Mouse (Mus musculus): Measurements from ENCODE around the gene Bbx.

Gene Bbx

DNA sequence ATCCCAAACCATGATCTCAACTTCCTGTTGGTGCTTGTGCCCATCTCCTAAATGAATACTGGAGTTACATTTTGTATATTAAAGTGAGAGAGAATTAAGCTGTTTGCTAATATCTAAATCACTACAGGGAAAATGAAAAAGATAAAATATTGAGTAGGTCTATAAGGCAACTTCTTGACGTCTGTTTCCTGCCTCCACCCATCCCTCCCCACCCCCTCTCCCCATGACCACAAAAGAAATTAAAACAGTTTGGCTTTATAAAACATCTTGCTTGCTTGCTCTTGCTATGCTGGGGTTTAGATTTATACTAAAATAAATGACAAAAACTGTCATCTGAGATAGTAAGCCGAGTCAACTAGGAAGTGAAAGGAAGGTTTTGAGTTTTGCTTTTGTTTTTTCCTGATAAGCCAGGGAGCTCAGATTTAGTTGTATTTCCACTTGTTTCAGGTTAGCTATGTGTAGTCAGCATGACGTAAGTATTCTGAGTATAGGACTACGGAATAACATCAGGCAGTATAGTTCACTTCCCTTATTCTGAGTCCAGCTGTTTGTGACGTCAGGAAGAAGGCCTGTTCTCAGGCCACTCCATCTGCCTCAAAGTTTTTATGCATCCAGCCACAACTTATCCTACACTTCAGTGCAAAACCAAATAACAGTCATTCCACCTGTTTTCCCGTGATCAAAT is 36.1 kb downstream of the Bbx start:
- DNase-seq, result no peak

DNA sequence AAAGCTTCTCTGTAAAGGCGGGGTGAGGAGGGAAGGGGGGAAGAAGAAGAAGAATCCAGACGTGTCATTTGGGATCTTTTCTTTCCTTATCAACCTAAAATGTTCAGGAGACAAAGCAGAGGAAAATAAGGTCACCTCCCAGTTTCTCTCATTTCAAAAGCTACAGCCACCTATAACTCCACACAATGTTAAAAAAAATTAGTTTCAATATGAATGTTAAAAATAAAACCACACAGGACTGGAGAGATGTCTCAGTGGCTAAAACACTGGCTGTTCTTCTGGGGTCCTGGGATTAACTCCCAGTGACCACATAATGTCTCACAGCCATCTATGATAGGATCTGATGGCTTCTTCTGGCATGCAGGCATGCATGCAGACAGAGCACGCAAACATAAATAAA is 43.7 kb downstream of the Bbx start:
- DNase-seq, result no peak

DNA sequence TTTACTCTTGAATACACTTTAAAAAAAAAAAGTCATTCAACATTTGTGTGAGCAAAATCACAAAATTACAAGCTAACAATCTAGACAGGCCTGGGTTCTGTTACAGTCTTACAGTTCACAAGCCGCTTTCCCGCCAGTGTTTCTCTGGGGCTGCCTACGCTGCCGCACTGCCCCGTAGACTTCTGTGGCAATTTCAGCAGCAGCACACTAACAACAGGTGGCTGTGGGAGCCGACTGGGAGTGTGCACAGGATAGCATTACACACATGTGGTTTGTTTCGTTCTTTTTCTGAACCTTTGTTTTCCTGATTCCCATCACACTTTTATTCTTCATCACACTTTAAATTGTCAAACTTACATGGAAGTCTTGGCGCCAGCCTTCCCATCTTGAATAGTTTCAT is 48.6 kb downstream of the Bbx start:
- DNase-seq, result no peak

DNA sequence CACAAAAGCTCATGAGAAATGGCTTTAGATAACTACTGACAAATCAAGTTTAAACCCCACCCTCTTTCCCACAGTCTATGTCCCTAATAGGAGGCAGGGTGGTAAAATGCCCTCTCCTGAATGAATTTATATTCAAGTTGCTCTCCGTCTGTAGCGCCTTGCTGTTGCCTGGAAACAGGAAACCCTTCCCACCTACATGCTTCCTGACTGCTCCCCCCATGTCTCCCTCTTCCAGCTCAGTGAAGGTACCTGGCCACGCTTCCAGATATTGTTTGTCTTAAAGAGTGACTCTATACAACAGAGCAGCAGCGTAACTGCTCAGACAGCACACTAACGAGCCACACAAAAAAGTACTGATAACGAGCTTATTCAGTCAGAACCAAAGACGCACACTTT is 50.8 kb downstream of the Bbx start:
- DNase-seq, result no peak

DNA sequence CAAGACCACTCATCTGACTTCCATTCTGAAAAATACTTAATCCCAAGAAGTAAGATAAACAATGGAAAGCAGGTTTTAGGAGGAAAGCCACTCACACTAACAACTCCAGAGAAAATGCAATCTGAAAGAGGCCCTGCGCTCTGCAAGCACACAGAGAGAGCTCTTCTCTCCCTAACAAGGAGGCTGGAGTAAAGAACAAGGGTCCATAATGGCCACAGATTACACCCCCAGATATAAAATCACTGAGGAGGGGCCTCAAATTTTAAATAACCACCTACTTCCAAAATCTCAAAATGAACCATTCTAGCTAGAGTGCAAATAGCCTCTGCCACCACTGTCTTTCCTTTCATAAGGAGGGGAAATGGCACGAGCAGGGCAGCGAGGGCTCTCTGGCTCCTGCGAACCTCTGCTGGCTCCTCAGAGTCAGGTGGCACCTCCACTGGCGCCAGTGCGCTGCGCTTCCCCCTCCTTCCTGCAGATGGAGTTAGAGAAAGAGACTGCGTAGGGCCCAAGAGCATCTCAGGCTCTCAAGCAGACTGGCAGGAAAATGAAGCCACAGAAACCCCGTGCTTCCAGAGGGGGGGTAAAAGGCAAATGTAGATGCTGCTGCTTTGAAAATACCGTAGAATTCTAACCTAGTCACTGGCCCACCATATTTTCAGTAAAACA is 51.4 kb downstream of the Bbx start:
- peak; percentile 78 for DNase-seq

DNA sequence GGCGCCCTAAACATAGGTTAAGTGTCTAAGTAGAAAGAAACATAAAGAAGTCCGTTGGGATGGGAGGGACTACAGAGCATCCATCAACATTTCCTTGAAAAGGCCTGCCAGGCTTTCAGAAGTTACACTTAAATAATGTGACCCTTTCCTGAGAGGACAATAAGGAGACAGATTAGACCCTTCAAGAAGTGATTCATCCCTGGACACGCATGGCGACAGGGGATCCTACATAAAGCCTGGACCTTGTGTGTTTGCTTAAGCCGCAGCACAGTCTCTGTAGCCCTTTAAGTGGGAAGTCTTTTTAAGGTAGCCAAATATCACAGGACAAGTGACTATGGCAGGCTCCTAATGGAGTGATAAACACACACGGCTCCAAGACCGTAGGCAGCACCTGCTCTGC is 52.0 kb downstream of the Bbx start:
- no peak for DNase-seq

DNA sequence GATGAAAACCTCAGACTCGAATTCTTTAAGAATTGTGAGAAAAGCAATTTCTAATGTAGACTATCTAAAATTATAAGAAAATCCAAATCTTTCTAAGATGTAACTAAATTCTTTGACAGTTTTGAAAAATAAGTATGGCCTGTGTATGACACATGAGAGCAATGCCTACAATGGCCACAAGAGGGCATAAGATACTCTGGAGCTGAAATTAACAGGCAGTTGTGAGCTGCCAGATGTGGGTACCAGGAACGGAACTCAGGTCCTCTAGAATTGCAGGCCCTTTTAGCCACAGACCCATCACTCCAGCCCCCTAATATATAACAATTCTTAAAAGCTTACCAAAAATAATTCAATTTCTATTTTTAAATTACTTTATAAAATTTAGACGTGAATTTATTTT is 57.6 kb downstream of the Bbx start:
- no peak for DNase-seq

DNA sequence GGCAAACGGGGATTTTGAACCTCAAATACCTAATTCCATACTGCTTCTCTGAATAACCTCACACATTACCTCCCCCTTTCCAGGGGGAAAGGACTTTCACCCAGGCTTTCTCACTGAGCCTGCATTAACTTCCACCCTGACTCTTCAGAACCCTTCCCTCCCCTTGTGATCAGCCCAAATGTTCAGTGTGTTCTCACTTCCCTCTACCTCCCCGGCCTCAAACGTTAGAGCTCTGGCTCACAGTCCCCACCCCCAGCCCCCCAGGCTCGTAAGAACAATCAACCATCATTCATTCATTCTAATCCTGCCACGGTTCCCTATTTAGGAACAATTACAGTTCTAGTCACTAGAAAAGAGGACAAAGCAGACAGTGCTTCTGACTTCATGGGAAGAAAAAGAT is 58.5 kb downstream of the Bbx start:
- no peak for DNase-seq

DNA sequence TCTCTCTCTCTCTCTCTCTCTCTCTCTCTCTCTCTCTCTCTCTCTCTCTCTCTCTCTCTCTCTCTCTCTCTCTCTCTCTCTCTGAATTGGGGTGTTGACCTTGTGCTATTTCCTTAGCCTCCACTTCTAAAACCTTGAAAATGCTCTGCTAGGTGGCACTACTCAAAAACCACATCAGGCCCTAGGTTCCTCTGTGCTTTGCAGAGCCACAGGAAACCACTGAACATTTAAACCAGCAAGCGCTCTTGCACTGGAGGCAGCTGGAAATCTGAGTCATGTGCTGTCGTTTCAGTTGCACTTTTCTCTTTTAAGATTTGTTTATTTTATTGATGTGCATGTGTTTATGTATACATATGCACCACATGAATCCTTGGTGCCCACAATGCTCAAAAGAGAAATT is 59.6 kb downstream of the Bbx start:
- no peak for DNase-seq

DNA sequence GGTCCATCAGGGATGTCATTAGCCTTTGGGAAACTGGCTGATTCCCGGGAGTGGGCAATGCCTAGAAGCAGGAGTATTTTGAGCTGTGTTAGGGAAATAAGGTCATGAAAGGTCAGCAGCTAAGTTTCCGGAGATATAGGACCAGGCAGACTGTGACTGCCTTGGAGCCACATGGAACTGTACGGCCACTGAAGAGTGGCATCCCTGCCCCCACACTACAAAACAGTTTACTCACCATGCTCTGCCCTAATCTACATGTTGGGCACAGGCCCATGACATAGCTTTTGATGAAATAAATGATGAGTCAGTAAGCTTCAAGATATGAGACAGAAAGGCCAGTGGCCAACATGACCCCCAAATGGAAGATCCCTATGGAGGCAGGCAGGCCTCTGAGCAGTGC is 60.7 kb downstream of the Bbx start:
- DNase-seq, result no peak

DNA sequence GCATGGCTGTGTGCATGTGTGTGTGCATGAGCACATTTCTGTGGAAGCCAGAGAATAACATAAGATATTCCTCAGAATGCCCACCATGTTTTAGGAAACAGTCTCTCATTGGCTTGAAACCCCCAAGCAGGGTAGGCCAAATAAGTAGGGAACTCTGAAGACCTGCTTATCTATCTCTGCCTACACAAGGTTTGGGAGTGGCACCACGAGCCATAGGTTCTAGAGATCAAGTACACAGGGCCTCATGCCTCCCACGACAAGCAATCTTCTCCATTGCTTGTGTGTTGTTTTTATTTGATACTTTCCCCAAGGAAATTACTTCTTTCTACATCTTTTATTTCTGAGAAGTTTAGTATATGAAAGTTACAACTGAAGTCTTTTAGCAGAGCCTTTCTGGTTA is 61.8 kb downstream of the Bbx start:
- DNase-seq, result no peak

DNA sequence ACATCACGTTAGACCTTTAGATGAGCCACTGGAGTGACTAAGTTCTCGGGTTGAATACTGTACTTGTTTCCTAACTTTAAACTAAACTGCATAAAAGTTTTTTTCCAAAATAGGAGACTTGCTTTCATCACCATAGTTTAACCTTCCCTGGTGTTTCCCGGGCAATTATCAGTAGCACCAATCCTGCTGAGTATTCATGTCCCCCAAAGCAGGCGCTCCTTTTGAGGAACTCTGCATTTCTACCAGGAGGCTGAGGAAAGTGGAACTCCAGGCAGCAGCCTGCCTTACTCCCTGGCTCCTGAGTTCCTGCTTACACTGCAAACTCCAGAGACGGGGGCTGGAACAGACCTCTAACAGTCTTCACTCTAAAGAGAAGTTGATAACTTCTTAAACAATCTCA is 65.6 kb downstream of the Bbx start:
- no peak for DNase-seq

DNA sequence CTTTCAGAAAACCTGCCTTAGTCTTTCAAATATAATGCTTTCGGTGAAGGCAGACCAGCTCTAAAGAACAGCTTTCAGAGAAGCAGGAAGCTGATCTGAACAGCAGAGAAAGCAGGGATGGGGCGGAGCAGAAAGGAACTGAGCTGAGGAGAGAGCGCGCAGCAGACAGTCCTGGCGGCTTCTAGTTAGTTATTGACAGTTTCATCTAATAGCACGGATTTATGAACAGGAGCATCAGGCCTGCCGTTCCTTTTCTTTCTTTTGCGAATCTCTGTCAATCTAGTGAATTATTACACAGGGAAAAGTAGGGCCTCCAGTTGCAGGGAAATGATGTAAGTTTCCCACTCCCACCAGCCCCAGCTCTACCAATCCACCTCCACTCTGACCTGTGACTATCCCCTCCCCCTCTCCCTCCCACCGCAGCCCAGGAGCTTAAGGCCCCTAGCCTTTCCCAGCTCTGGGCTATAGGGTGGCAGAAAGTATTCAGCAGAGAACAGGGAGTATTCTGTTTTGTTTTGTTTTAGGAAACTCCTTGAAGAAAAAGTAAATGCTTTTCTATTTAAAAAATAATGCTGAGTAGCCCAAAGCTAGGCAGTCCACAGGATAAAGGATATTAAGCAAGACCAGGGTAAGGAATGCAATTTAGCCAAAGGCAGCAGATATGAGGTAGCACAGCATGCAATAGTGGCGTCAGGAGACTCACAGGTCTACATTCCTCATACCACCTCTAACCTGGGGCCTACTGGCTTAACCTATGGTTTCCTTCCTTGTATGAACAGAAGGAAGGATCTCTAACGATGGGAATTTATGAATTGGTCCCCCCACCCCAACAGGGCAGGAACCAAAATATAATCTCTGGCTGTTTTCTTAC is 67.8 kb downstream of the Bbx start:
- peak; percentile 26 for DNase-seq

DNA sequence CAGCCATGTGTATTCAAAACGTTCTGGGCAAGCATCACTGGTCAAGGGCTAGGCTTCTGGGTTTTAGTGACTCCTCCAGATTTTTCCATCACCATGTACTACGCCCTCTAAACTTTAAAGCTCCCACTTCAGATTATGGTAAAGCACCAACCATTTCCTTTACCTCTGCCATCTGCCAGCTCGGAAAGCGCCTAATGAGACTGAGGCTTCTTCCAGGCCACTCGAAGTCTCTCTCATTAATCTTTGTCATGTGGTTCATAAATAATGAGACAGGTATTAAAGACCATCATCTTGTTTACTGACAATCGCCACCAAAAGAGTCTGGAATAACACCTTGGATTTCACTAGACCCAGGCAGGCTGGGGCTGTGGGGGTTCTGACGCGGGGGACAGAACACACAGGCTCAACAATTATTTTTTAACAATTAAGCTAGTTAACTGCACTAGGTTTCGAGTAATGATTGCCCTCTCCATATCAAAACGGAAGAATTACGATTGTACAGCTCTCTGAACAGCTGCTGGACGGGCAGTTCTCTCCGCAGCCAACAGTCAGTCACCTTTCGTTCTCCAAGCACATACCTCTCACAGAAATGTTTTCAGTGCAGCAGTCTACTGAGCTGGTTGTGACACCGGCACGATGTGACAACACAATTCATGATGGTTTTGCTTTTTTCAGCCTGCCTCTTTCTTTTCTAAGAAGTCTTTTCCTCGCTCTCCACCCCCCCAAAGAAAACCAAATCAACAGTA is 68.6 kb downstream of the Bbx start:
- DNase-seq, result no peak

DNA sequence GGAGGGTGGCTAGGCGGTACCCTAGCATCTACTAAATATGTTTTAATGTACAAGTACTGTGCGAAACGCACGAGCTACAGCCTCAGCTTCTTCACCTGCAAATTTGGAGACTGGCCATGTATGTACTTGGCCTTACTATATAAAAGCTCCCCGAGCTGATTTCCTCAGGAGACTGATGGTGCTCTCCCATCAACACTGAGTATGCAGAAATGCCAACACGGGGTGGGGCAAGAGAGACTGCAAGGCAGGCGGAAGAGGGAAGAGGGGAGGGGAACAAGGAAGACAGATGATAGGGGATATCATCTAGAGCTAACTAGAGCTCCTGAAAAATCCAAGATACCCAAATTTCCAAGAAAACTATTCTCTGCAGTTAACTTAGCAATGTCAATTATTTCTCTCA is 71.6 kb downstream of the Bbx start:
- no peak for DNase-seq

DNA sequence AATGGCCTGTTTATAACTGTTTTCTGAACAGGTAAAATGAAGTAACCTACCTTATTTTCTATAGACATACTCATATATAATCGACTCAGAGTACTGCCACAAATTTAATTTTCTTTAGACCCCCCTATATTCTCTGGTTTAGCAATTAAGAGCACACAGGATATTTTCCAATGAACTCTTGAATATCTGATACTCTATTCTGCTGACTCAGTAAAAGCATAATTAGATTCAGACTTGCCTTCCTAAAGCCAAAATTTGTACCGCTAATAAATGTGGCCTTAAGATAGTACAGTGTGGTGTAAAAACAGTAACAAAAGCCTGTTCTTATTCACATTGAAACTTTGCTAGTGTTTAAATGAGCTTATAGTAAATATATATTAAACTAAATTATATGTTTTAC is 102.5 kb downstream of the Bbx start:
- DNase-seq, result no peak

DNA sequence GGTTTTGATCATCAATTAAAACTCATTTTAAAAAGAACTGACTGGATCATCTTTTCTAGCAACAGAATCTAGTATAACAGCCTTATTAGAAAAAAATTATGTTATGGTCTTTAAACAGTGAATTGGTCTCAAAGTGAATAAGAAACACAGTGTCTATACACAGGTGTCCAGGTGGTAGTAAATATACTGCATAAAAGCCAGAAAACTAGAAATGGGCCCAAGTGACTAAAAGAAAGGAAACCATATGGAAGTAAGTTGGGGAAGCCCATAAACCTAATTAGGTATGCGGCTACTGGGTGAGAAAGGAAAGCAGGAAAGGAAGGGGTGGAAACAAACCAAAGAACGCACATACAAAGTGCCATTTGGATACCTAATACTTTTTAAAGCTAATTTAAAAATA is 107.4 kb downstream of the Bbx start:
- DNase-seq, result no peak

DNA sequence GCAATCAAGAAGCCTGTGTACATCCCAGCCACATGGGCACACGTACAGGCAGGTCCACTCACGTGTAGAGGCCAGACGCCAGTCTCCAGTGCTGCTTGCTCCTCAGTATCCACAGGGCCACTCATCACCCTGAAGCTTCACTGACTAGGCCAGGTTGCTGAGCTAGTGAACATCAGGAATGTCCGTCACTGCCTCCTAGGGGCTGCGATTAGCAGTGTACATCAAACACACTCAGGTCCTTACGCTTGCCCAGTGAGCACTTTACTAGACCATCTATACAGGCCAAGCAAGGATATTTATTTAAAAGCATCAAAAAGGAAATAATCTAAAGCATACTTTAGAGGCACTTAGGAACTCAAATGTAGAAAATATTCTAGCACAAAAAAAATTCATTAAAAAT is 107.9 kb downstream of the Bbx start:
- no peak for DNase-seq

DNA sequence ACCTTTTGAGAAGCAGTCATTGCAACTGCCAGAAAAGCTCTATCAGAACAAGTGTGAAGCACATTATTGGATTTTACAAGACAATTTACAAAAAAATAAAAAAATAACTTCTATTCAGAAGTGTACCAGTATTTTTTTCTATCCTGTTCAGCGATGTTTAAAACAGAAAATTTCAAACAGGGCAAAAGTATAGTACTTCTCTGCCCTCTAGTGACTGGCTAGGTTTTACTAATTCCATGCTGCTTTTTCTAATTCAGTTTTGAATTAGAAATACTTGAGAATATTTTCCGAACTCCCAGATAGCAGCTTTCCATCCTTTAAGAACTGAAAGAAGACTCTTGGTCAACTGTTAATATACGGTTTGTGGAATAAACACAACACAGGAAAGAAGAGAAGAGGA is 110.8 kb downstream of the Bbx start:
- no peak for DNase-seq

DNA sequence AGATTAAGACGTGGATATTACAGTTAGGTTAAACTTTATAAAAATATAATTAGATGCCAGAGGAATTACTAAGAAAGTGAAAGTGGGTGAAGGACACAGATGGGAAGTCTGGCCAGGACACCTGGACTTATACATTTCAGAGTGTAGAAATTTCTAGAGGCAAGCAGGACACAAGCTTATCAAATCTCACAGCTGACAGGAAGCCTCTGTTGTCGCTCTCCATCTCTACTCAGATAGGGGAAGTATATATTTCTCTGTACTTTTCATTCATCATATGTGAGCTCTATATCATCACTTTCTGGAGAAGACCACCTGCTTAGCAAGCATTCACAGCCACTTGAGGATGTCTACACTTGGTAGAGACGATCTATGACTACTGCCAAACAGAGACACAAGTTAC is 113.9 kb downstream of the Bbx start:
- DNase-seq, result no peak

DNA sequence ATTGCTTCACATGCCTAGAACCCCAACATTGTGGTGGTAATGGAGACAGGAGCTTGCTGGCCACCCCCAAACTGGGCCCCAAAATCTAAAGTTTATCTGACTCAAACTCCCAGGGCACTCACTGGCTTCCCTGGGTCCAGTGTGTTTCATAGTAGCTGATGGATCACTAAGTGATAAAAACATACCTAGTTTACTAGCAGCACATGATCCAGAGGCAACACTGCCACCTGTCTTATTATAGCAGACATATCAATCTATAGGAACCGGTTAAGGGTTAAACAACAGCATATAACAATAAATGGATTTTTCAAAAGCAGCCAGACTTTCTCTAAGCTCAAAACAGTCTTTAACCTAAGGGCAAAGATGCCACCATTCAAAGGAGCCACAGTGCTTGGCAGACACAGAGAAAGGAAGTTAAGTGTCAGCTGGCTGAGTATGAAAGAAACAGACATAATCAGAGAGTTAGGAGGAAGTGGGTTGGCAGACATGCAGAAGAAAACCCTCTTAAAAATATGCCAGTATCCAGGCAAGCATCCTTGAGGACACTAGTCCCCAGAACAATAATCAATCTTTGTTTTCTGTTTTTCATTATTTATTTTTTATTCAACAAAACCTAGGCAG is 116.7 kb downstream of the Bbx start:
- no peak for DNase-seq

DNA sequence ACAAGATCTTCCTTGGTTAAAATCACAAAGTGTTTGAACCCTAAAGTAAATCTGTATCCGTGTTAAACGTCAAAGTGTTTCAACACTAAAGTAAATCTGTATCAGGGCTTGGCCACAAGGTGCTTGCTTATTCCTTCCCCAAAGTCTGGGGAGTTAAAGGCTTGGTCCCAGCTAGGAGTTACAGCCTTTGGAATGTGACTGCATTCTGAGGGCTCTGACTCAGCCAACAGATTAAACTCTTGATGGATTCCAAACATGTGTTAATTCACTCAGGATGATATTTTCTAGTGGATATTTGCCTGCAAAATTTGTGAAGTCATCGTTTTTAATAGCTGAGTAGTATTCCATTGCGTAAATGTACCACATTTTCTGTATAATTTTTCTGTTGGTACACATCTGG is 120.6 kb downstream of the Bbx start:
- DNase-seq, result no peak

Measured in right cerebral cortex, postnatal 4 days (tissue).